Mouse (Mus musculus) adrenal gland, adult (tissue): ENCODE data around the gene Khsrp.

Experiments used
- DNase-seq, 2 experiments: peaks; one replicate each; pipeline ENCODE4 v3.0.0; 2022 to 2023; ENCODE audit warnings: low spot score in 1 of 2; ENCODE audit not compliant: inconsistent age in 2 of 2

Khsrp gene

DNA sequence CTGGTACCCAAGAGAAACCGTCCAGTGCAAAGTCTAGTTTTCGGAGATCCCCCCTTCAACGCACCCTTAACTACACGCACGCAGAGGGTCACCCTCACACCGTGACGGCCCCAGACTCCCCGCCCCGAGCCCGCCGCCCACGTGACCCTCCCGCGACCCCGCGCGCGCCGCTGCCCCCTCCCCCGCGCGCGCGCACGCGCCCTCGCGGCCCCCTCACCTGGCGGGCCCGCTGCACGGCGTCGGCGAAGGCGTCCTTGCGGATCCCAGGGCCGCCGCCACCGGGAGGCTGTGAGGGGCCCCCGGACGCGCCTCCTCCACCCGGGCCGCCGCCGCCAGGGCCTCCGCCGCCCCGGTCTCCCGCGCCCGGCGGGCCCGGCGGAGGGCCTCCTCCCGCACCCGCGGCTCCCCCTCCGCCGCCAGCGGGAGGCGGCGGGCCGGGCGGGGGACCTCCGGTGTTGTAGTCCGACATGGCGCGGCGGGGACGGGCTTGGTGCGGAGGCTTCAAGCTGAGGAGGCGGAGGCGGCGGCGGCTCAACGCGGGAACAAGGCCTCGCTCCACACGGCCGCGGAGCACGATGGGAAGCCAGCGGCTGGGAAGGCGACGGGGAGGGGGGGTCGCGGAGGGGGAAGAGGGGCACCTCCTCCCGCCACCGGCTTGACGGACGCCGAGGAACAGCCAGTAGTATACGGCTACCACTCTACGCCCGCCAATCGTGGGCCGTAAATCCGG lies at the start of gene Khsrp:
Gene Khsrp (minus strand): TSS at position 592 of the 730 bp plus-strand sequence.
- peak in 1 of 2 experiments; percentile 66 for DNase-seq

GRCm38 (mm10) chr17:57079919-57080318 lies 48.6 kb upstream of the Khsrp start:
- DNase-seq = no peak

DNA sequence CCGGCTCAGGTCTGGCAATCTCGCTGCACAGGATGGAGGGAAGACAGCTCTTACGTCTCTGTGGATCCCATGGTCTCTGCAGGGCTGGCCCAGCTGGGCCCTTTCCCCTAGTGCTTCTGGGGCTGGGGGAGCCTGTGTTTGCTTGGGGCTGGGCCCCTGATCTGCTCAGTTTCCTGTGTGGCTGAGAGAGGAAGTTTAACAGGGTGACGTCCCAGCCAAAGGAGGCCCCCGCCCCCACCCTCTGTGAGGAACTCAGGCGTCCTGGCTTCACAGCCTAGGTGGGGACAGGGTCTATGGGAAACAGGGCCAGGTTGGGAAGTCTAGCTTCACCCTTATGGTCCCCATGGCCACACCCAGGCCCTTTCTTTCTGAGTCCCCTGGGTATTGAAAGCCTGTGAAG lies 47.0 kb upstream of the Khsrp start, which contains the start of gene Dennd1c:
Gene Dennd1c (minus strand): TSS at position 179 of the 400 bp plus-strand sequence.
- no peak for DNase-seq

DNA sequence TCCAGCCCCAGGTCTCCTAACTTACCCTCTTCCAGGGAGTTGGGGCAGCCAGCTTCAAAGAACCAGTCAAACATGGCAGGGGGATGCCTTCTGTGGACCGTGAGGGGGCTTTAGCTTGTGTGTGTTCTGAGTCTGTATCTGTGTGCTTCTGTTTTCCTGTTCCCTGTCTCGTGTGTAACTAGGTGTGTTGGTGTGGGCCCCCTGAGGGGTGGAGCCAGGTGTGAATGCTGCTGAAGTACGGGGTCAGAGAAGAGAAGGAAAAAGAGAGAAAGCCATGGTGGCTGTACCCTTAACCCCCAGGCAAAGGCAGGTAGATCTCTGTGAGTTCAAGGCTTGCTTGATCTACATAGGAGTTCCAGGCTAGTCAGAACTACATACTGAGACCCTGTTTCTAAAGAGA lies 45.6 kb upstream of the Khsrp start:
- no peak for DNase-seq

DNA sequence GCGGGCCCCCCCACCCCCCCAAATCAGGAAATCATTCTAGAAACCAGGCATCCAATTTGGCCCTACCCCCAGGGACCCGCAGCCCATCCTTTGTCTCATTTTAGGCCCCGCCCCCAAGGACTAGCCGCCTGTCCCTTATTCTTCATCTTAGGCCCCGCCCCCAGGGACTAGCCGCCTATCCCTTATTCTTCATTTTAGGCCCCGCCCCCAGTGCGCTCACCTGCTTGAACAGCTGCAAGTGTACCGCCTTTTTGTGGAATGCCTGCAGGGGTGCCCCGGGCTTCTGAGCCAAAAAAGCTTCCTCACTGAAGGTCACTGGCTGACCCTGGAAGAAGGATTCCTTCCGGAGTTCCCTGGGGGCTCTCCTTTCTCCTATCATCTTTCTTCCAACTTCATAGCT lies 39.4 kb upstream of the Khsrp start:
- DNase-seq = no peak

GRCm38 (mm10) chr17:57070272-57070671 lies 39.0 kb upstream of the Khsrp start:
- no peak for DNase-seq

- DNase-seq = no peak
These were observed 35.6 kb upstream of the Khsrp start for GRCm38 (mm10) chr17:57066908-57067307.

GRCm38 (mm10) chr17:57063031-57063430 lies 31.7 kb upstream of the Khsrp start:
- DNase-seq = peak in 1 of 2 experiments; percentile 31

DNA sequence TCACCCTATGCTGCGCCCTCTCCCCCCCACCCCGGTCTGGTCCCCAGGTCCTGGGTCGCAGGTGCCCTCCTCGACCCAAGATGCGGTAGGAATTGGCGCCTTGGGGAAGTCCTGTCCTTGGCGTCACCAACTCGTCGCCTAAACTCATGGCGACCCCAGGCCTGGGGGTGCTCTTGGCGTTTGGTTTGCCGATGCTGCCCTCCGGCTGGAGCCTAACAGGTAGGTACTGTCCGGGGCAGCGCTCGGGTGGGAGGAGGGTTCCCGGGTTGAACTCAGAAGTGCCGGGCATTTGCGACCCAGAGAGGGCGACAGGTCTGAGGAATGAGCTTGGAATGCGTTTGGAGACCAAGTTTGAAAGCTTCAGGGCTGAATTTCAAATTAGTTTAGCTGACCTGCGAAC lies 31.2 kb upstream of the Khsrp start:
- peak in 1 of 2 experiments; percentile 51 for DNase-seq

GRCm38 (mm10) chr17:57062011-57062521 lies 30.7 kb upstream of the Khsrp start:
- DNase-seq = peak; percentile 32 to 55

DNA sequence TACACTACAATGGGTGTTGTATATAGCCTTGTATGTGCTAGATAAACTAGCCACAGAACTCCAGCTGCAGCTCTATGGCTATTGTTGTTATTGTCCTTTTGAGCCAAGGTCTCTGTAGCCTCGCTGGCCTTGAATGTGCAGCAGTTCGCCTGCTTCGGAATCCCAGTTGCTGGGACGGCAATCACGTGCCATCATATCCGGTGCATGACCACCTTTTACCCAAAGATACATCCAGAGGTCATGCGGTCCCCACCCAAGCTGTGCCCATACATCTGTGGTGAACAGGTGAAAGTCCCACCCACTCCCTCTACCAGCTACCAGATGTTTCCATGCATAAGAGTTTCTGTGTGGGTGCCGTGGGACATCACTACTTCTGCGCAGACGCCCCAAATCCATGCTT lies 29.7 kb upstream of the Khsrp start:
- peak; percentile 54 to 77 for DNase-seq

- DNase-seq = peak; percentile 97 to 99
These were observed 29.0 kb upstream of the Khsrp start for GRCm38 (mm10) chr17:57060231-57060801.

- DNase-seq = peak; percentile 80 to 88
These were observed 28.2 kb upstream of the Khsrp start, which contains the start of gene Slc25a23 for GRCm38 (mm10) chr17:57059486-57059977. Gene Slc25a23, minus strand, starts transcription at chr17:57059863.

- peak; percentile 52 to 70 for DNase-seq
These were observed 27.7 kb upstream of the Khsrp start, which contains the start of gene Crb3 for GRCm38 (mm10) chr17:57058891-57059485. Gene Crb3, plus strand, starts transcription at chr17:57059105.

DNA sequence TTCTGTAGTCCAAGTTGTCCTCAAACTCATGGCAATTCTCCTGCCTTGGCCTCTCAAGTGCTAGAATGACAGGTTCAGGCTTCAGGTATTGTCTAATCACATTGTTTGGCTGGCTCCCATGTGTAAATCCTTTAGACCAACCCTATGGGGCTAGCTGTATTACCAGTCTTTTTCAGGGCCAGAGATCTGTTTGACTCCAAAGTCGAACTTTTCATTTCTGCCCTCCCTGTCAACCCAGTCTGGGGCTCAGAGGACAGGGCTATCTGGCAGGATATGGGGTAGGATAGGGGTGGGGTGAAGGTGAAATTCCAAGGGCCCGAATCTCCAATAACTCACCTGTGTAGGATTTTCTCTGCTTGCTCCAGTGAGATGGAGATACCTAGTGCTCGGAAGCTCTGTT lies 24.9 kb upstream of the Khsrp start:
- DNase-seq = no peak

- peak in 1 of 2 experiments; percentile 32 for DNase-seq
These were observed 20.4 kb upstream of the Khsrp start for GRCm38 (mm10) chr17:57051679-57052078.

- no peak for DNase-seq
These were observed 17.5 kb upstream of the Khsrp start for GRCm38 (mm10) chr17:57048816-57049215.

DNA sequence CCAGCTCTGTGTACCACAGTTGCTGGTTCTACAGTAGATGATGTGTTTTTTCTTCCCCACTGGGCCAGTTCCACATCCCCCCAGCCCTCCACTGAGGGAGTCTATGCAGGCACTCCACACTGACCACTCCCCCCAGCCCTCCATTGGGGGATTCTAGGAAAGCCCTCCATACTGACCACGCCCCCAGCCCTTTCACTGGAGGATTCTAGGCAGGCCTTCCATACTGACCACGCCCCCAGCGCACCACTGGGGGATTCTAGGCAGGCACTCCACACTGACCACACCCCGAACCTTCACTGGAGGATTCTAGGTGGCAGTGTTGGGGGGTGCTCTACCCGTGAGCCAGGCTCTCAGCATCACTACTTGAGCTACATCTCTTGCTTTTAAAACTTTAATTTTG lies 16.1 kb upstream of the Khsrp start:
- DNase-seq = peak in 1 of 2 experiments; percentile 22

GRCm38 (mm10) chr17:57041554-57041953 lies 10.2 kb upstream of the Khsrp start, which contains the start of gene Slc25a41:
Gene Slc25a41, minus strand, starts transcription at chr17:57041654.
- no peak for DNase-seq

GRCm38 (mm10) chr17:57038978-57039377 lies 7.7 kb upstream of the Khsrp start:
- no peak for DNase-seq

DNA sequence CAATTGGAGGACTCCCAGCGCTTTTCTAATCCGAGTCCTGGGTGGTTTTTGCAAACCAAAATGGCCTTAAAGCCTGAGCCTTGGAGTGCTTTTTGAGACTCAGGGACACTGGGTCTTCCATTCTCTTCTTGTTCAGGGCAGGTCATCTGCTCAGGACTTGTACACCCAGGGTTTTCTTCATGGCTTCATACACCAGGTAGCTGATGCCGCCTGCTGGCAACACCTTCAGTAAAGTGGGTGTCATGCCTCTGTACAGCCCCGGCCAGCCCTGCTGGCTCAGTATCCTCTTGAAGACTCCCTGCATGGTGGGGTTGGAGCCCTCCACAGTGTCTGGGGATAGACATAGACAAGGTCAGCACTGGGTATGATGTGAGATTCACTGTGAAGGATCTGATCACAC lies 1.5 kb upstream of the Khsrp start:
- peak in 1 of 2 experiments; percentile 46 for DNase-seq
